Mouse (Mus musculus) effector memory CD4-positive, alpha-beta T cell, adult 5 months (primary cell): ENCODE results near the gene Rbp1. TPM values are rescaled to one million over a fixed set of nuclear protein-coding genes. Genes with fewer than 3 reads are reported as not detected.

Experiments used
- polyA plus RNA-seq: library from polyadenylated mRNA; unstranded; fragments of 100-300 nt; shearing (Covaris generic); gene quantifications from one replicate; pipeline ENCODE4 v1.2.1, GENCODE M21; 2017

The Rbp1 gene
- polyA plus RNA-seq: not detected

GRCm38 (mm10) chr9:98422656-98423055 lies at the start of gene Rbp1:
TSS of gene Rbp1 (plus strand) at chr9:98422961.

GRCm38 (mm10) chr9:98485815-98486214 lies 63.1 kb downstream of the Rbp1 start, which contains the start of gene Rbp2:
TSS of gene Rbp2 (plus strand) at chr9:98486115.

Other genes starting within 250 kb of the Rbp1 start
- gene Nmnat3, start 135.5 kb upstream of the Rbp1 start, polyA plus RNA-seq: 9.5 TPM
- not detected for gene Rbp2, start 63.2 kb downstream of the Rbp1 start, polyA plus RNA-seq
- 87.0 TPM for gene Copb2, start 140.8 kb downstream of the Rbp1 start, polyA plus RNA-seq
- gene Mrps22, start 178.7 kb downstream of the Rbp1 start, polyA plus RNA-seq: 14.2 TPM